Mouse (Mus musculus) layer of hippocampus, adult 9-10 months (tissue): ENCODE data around the gene Tmem9b.

ENCODE experiments used
- DNase-seq: peaks from one replicate; pipeline ENCODE4 v3.0.0; 2022; ENCODE audit warnings: low spot score

The Tmem9b gene

GRCm38 (mm10) chr7:109739822-109740370 is 12.8 kb downstream of the Tmem9b start:
- DNase-seq: no peak

GRCm38 (mm10) chr7:109734806-109735205 is 17.9 kb downstream of the Tmem9b start:
- DNase-seq: no peak

- no peak for DNase-seq
These were observed 21.0 kb downstream of the Tmem9b start, which contains the start of gene Ascl3 for GRCm38 (mm10) chr7:109731626-109732025. Gene Ascl3 (minus strand): TSS chr7:109731726.

GRCm38 (mm10) chr7:109723697-109724096 is 29.0 kb downstream of the Tmem9b start, which contains the start of gene BC051019:
Gene BC051019 (minus strand): TSS chr7:109723850.
- no peak for DNase-seq

- no peak for DNase-seq
These were observed 29.6 kb downstream of the Tmem9b start for GRCm38 (mm10) chr7:109723114-109723513.

- DNase-seq: no peak
These were observed 30.1 kb downstream of the Tmem9b start for GRCm38 (mm10) chr7:109722618-109723017.

GRCm38 (mm10) chr7:109719286-109719685 is 33.4 kb downstream of the Tmem9b start:
- DNase-seq: no peak

GRCm38 (mm10) chr7:109713434-109713982 is 39.2 kb downstream of the Tmem9b start:
- no peak for DNase-seq

GRCm38 (mm10) chr7:109712198-109712597 is 40.5 kb downstream of the Tmem9b start:
- DNase-seq: no peak

- DNase-seq: no peak
These were observed 42.6 kb downstream of the Tmem9b start for GRCm38 (mm10) chr7:109710069-109710468.

- no peak for DNase-seq
These were observed 43.7 kb downstream of the Tmem9b start for GRCm38 (mm10) chr7:109708961-109709382.

GRCm38 (mm10) chr7:109707023-109707785 is 45.5 kb downstream of the Tmem9b start:
- DNase-seq: no peak

- no peak for DNase-seq
These were observed 48.2 kb downstream of the Tmem9b start for GRCm38 (mm10) chr7:109704461-109704860.

GRCm38 (mm10) chr7:109704016-109704377 is 48.7 kb downstream of the Tmem9b start:
- DNase-seq: no peak

- DNase-seq: peak; percentile 78
These were observed 49.3 kb downstream of the Tmem9b start, which contains the start of the genes St5 and Akip1 for GRCm38 (mm10) chr7:109703190-109704015. Gene St5 (minus strand): TSS chr7:109703605. Gene Akip1 (plus strand): TSS chr7:109703690.

- DNase-seq: no peak
These were observed 50.0 kb downstream of the Tmem9b start for GRCm38 (mm10) chr7:109702721-109703120.

GRCm38 (mm10) chr7:109700213-109700612 is 52.5 kb downstream of the Tmem9b start:
- no peak for DNase-seq

- DNase-seq: no peak
These were observed 57.3 kb downstream of the Tmem9b start for GRCm38 (mm10) chr7:109695339-109695726.

- no peak for DNase-seq
These were observed 57.9 kb downstream of the Tmem9b start for GRCm38 (mm10) chr7:109694576-109695338.

GRCm38 (mm10) chr7:109690961-109691360 is 61.7 kb downstream of the Tmem9b start:
- DNase-seq: no peak

GRCm38 (mm10) chr7:109690101-109690500 is 62.6 kb downstream of the Tmem9b start:
- DNase-seq: no peak
